Mouse (Mus musculus): ENCODE measurements around the gene Fbxl5. TPM values are rescaled to one million over a fixed set of nuclear protein-coding genes. Genes with fewer than 3 reads are reported as not detected.

The Fbxl5 gene
- polyA plus RNA-seq, 2 experiments from 2014 or later = 56.8 to 64.1 TPM

Other genes starting within 250 kb of the Fbxl5 start
- 1 to 10 TPM; 1.3 TPM for gene Cc2d2a, start 159.3 kb downstream of the Fbxl5 start, polyA plus RNA-seq (2017; shearing (Covaris generic))
- under 1 TPM in 1 of 2 experiments, not detected in 1; 0.56 TPM for gene Bst1, start 2.8 kb downstream of the Fbxl5 start, polyA plus RNA-seq (2017; shearing (Covaris generic))
- gene Cd38, start 46.9 kb upstream of the Fbxl5 start, polyA plus RNA-seq (2017; shearing (Covaris generic)) = 10 to 100 TPM; 37.8 to 53.3 TPM
- gene Gm7879, start 91.5 kb upstream of the Fbxl5 start, polyA plus RNA-seq (2017; shearing (Covaris generic)) = 1 to 10 TPM in 1 of 2 experiments, not detected in 1; 7.7 TPM
- gene Fgfbp1, start 160.1 kb upstream of the Fbxl5 start, polyA plus RNA-seq (2017; shearing (Covaris generic)) = not detected

Data from activated CD4-positive, CD25-positive, alpha-beta regulatory T cell, adult 4 months (primary cell).